Mouse (Mus musculus): Measurements from ENCODE around the gene Igdcc3.

DNA sequence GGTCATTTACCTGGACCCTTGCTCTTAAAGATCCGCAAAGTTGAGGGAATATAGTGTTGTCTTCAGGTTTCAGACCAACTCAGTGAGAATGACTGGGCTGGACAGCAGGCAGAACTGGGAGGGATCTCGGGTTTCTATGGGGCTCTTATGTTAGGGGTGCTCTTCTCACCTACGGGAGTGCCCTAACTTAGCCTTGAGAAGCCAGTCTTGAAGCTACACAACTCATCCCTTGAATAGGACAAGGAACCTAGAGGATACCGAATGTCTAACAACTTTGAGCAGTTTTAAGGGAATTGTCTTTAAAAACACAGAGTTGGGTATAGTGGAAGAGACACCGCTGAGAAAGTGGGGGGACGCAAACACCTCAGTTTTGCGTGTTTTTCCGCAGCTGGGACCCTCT, 498 bp upstream of the Igdcc3 start:
- TF ChIP-seq RAD21 (IDR thresholded peaks at IDR 0.05; ENCODE audit: low read depth, low read length) (no peak), CTCF (conservative IDR thresholded peaks at IDR 0.05 in 1 of 2, IDR thresholded peaks at IDR 0.05 in 1 of 2; ENCODE audit: low read depth in 2 of 2, low read length in 2 of 2) (no peak), GABPA (IDR thresholded peaks at IDR 0.05; ENCODE audit: insufficient replicate concordance, low read depth, low read length) (no peak), POLR2A (IDR thresholded peaks at IDR 0.05; ENCODE audit: low read depth, low read length) (no peak), POLR2AphosphoS2 (IDR thresholded peaks at IDR 0.05; ENCODE audit: low read depth, low read length) (no peak)

Measured in CH12.LX (cell line).